ENCODE assay signal across 30 mouse cellular contexts in the genomic region with DNA sequence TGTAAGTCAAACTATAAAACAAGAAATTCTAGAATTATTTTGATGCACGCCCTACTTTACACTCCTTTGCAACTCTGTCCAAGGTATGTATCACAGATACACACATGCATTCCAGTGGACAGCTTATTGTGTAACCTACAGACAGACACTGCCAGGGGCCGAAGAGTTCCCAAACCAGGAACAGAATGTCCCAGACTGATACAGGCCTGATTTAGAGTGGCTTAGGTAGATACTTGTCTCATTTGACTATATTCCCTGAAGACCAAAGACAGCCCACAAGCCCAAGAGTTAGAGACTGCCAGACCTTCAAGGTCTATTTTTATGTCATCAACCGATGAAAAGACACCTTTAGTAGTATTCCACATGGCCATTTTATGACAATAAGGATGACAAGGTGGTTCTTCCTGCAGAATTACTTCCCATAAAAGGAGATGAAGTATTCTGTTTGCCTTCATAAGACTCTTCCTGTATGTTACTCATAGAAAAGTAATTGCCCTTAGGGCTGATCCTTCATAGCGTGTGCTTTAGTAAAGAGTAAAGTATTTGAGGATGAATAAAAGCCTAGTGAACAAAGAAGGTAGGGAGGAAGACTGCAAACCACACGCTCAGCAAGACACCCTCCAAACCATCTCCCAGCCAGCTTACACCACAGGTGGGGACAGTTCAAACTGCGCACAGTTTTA. TPM values are rescaled to one million over a fixed set of nuclear protein-coding genes. Genes with fewer than 3 reads are reported as not detected.
DNase-seq lines count a peak whose midpoint lies in the region; ATAC-seq and TF ChIP-seq lines count a peak whose summit lies in the region.
"Had no signal": no experiment of that assay in that cellular context is flagged by ENCODE, and none has a peak within 500 bp of the region (broad histone marks: within the 10 kb centered on the region; RNA-seq: fewer than 3 reads in every experiment).

No protein-coding gene starts in this region.

- TF ChIP-seq POLR2A in liver, adult 2 months (IDR thresholded peaks at IDR 0.05; ENCODE audit: extremely low read depth, insufficient read depth, low read length) = no peak

- no peak overlapping the region for H3K4me3 ChIP-seq in gastrocnemius, adult 2 months
- no peak overlapping the region for H3K4me3 ChIP-seq in liver, adult 2 months (ENCODE audit: insufficient read depth, low read depth, low read length)
- no peak overlapping the region for H3K4me3 ChIP-seq in brown adipose tissue, adult 24 weeks (ENCODE audit: insufficient read depth, low read depth, low read length)
- H3K4me3 ChIP-seq in midbrain, embryonic 15.5 days = no peak overlapping the region
- H3K4me3 ChIP-seq: embryonic facial prominence, embryonic 10.5 days; embryonic facial prominence, embryonic 15.5 days; heart, embryonic 13.5 days; liver, embryonic 12.5 days; neural tube, embryonic 15.5 days; stomach, embryonic 15.5 days had no signal

- peak; percentile 68 for DNase-seq in gastrocnemius, adult 2 months
- no peak for DNase-seq in gastrocnemius, postnatal 14 days
- DNase-seq in liver, adult 2 months (ENCODE audit: extremely low read depth, low read depth, low spot score) = peak; percentile 57
- no peak for DNase-seq in liver
- DNase-seq: adrenal gland, postnatal 25 days; cerebellum, adult 18-20 months; cerebellum, postnatal 25 days; heart, adult 18-20 months; kidney, adult 8-10 months; kidney, postnatal 10 days; layer of hippocampus, postnatal 36 days; liver, postnatal 0 days; lung, postnatal 10 days; midbrain, embryonic 14.5 days; retina, postnatal 1 day; right cerebral cortex, postnatal 14 days; thymus, postnatal 25 days had no signal

- peak overlapping the region; percentile 77 for H3K27ac ChIP-seq in gastrocnemius, adult 2 months
- no peak overlapping the region for H3K27ac ChIP-seq in liver, adult 2 months (replicated peaks; ENCODE audit: insufficient read depth, low read depth, low read length)
- H3K27ac ChIP-seq in brown adipose tissue, adult 24 weeks (replicated peaks; ENCODE audit: low read depth, low read length) = peak overlapping the region; percentile 29; the same call in 1 of the 2 replicates
- H3K27ac ChIP-seq in midbrain, embryonic 15.5 days = no peak overlapping the region
- H3K27ac ChIP-seq: embryonic facial prominence, embryonic 10.5 days; embryonic facial prominence, embryonic 15.5 days; heart, embryonic 13.5 days; hindbrain, postnatal 0 days; liver, embryonic 12.5 days; macrophage; neural tube, embryonic 15.5 days; stomach, embryonic 15.5 days had no signal

- 88% methylated on average over 6 of the region's 6 CpGs for WGBS in liver, adult 2 months
- WGBS in midbrain, embryonic 15.5 days = 94% methylated on average over 6 of the region's 6 CpGs

- H3K9me3 ChIP-seq in midbrain, embryonic 15.5 days = no peaks in the 10 kb centered on the region
- H3K9me3 ChIP-seq: embryonic facial prominence, embryonic 10.5 days; embryonic facial prominence, embryonic 15.5 days; heart, embryonic 13.5 days; liver, embryonic 12.5 days; neural tube, embryonic 15.5 days; stomach, embryonic 15.5 days had no signal

- intact Hi-C loops in gastrocnemius, adult 2 months (cut with DNase I) = loop anchor here (1.0 kb wide), 1 partner anchor 69 kb away; no protein-coding TSS in a partner anchor
- intact Hi-C loops in gastrocnemius, postnatal 14 days (cut with DNase I; ENCODE audit: low total_unique reads) = no loop called here

- no peak overlapping the region for H3K4me2 ChIP-seq in midbrain, embryonic 15.5 days
- H3K4me2 ChIP-seq: embryonic facial prominence, embryonic 15.5 days; heart, embryonic 13.5 days; liver, embryonic 12.5 days; neural tube, embryonic 15.5 days; stomach, embryonic 15.5 days had no signal

- H3K27me3 ChIP-seq in liver, adult 2 months (ENCODE audit: control insufficient read depth, insufficient read depth, low read length) = no peaks in the 10 kb centered on the region
- no peaks in the 10 kb centered on the region for H3K27me3 ChIP-seq in midbrain, embryonic 15.5 days (replicated peaks)
- H3K27me3 ChIP-seq: embryonic facial prominence, embryonic 15.5 days; heart, embryonic 13.5 days; liver, embryonic 12.5 days; neural tube, embryonic 15.5 days; stomach, embryonic 15.5 days had no signal

- no peak for ATAC-seq in megakaryocyte, adult 5-6 weeks (ENCODE audit: poor library complexity, severe bottlenecking)
- no peak for ATAC-seq in midbrain, embryonic 15.5 days (replicated peaks)
- ATAC-seq: forebrain, embryonic 14.5 days; hindbrain, postnatal 0 days; intestine, embryonic 16.5 days; liver, embryonic 12.5 days; liver, postnatal 0 days had no signal

- H3K36me3 ChIP-seq in liver, adult 2 months (ENCODE audit: control insufficient read depth, insufficient read depth, low read length) = peaks cover 2% of the 10 kb centered on the region; the same call in 1 of the 2 replicates
- H3K36me3 ChIP-seq in midbrain, embryonic 15.5 days (replicated peaks) = no peaks in the 10 kb centered on the region
- H3K36me3 ChIP-seq: embryonic facial prominence, embryonic 15.5 days; neural tube, embryonic 15.5 days had no signal

- H3K9ac ChIP-seq in liver, adult 2 months (ENCODE audit: low read depth, low read length) = no peak overlapping the region
- H3K9ac ChIP-seq in midbrain, embryonic 15.5 days = no peak overlapping the region
- H3K9ac ChIP-seq: embryonic facial prominence, embryonic 15.5 days; heart, embryonic 13.5 days; liver, embryonic 12.5 days; liver, postnatal 0 days; neural tube, embryonic 15.5 days; stomach, embryonic 15.5 days had no signal

- TF ChIP-seq CTCF in gastrocnemius, adult 2 months (IDR thresholded peaks at IDR 0.05) = no peak
- no peak for TF ChIP-seq CTCF in liver, adult 2 months (IDR thresholded peaks at IDR 0.05; ENCODE audit: low read depth, low read length)

- peaks cover 12% of the 10 kb centered on the region; the same call in 1 of the 2 replicates for H3K4me1 ChIP-seq in liver, adult 2 months (ENCODE audit: control insufficient read depth, insufficient read depth, low read length)
- H3K4me1 ChIP-seq in brown adipose tissue, adult 24 weeks (ENCODE audit: control insufficient read depth, insufficient read depth, insufficient read length, low read length) = peaks cover 7% of the 10 kb centered on the region
- 0 out of 2 replicates have a peak, but pooled peaks cover 3% of the 10 kb centered on the region for H3K4me1 ChIP-seq in midbrain, embryonic 15.5 days
- H3K4me1 ChIP-seq: embryonic facial prominence, embryonic 15.5 days; neural tube, embryonic 15.5 days; stomach, embryonic 15.5 days had no signal

- peaks cover 11% of the 10 kb centered on the region; the same call in 1 of the 2 replicates for H3K79me2 ChIP-seq in liver, adult 2 months (ENCODE audit: control insufficient read depth, insufficient read depth, low read length)

RNA-seq across cellular contexts. Expression of a gene that starts 22.9 kb away (rescaled TPM):
- total RNA-seq in gastrocnemius, adult 2 months (2021) = 100 to 1,000 TPM; 585 to 709 TPM
- 100 to 1,000 TPM; 452 to 543 TPM for total RNA-seq in gastrocnemius, postnatal 14 days (2021)
- 31.4 and 33.6 TPM in 2 replicates for total RNA-seq in liver, adult 2 months (2014; rRNA removed)
- polyA plus RNA-seq in liver, adult 2 months (2012; rRNA removed) = 42.6 and 45.8 TPM in 2 replicates
- polyA plus RNA-seq in brown adipose tissue, adult 24 weeks (2012; ENCODE audit: insufficient read depth, insufficient read length, missing spikeins) = 26.9 and 32.0 TPM in 2 replicates
- total RNA-seq in megakaryocyte, adult 5-6 weeks (2015) = 52.0 and 54.7 TPM in 2 replicates
- 42.0 and 43.7 TPM in 2 replicates for total RNA-seq in megakaryocyte, adult 5-6 weeks (2017)
- 12.7 and 14.1 TPM in 2 replicates for polyA plus RNA-seq in midbrain, embryonic 15.5 days (2015; fragmentation: Nextera tagmentation; extraction: Ambion mirVana)

Comparison
In these comparisons a context has a peak if more than half of its experiments do, and no peak if none do; other contexts are left out.
1. DNase-seq: peak in gastrocnemius, adult 2 months (single experiment) and liver, adult 2 months (single experiment); none in gastrocnemius, postnatal 14 days (single experiment) and liver (single experiment).
2. H3K27ac ChIP-seq: peak in gastrocnemius, adult 2 months (single experiment) and brown adipose tissue, adult 24 weeks (single experiment); none in liver, adult 2 months (single experiment) and midbrain, embryonic 15.5 days (single experiment).
3. RNA of a gene that starts 22.9 kb away (total RNA-seq): 585 to 709 TPM in gastrocnemius, adult 2 months and 452 to 543 TPM in gastrocnemius, postnatal 14 days; 42.0 to 54.7 TPM in megakaryocyte, adult 5-6 weeks and 31.4 to 33.6 TPM in liver, adult 2 months; every median in the first group is over 4 times any median in the second.